Mouse (Mus musculus) regulatory T cell (primary cell): Measurements from ENCODE around the gene Eri3.

ENCODE experiments used
- in situ Hi-C: fragments of 300-600 bp; cut with MboI, MseI; formaldehyde crosslinking; loops from one replicate; pipeline ENCODE4 v1.15.1; 2025; ENCODE audit warnings: high pct_unique_total_duplicates

The Eri3 gene

DNA sequence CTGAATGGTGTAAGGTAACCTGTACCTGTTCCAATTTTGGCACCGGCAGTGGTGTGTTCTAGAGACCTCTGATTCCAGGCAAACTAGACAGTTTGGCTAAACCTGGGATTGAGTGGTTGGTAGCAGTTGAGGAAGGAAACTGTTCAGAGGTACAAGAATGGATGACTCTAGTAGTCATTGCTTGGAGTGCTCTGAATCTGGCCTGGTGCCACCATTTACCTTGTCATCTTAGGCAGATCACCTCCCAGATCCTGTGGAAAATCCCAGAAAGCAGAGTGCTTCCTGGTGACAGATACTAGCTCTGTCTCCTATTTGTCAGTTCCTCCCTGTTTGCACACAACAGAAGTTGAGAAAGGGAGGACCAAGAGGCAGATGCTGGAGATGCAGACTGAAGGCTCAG, 27.4 kb downstream of the Eri3 start:
- in situ Hi-C loops = no loop called here

GRCm38 (mm10) chr4:117581626-117582025, 31.5 kb downstream of the Eri3 start:
- in situ Hi-C loops = no loop called here

DNA sequence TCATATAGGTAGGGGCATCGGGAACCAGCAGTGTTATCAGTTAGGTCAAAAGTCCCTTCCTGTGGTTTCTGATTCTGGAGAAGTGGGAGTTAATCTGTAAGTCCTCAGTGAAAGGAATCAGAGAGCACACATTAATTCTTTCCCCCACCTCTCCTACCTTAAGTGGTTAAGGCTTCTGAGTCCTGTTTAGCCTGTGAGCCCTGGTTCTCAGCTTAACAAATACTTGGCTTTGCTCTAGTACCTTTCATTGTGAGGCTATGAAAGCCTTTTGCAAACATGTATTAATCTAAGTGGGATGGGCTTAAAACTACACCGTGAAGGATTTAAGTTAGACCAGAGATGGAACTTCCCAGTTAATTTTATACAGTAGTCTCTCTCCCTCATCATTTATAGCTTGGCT, 35.8 kb downstream of the Eri3 start:
- in situ Hi-C loops = no loop called here

- in situ Hi-C loops = no loop called here
Measured at GRCm38 (mm10) chr4:117587447-117587846, 37.3 kb downstream of the Eri3 start.

DNA sequence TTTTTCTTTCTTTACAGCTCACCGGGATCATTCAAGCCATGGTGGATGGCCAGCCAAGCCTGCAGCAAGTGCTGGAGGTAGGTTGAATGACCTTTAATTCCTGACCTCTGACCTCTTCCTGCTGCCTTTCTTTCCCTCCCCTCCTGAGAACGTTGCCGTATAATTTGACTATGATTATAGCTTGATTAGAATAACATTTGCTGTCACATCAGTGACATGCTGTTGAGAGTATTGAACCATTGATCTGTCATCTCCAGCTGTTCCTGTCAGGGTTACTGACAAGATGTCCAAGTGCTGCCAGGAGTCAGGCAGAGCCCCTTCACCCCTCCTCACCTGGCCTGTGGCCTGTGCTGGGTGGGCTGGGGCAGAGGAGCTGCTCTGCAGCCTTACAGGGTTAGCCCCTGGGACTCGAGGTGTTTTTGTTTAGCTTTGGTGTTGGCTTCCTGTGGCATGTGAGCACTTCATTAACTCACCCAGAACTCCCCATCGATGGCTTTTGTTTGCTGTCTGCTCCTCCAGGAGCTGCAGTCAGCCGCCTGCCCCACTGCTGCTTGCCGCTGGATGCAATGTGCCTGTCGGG, 39.0 kb downstream of the Eri3 start:
- in situ Hi-C loops = no loop called here

- in situ Hi-C loops = no loop called here
Measured at GRCm38 (mm10) chr4:117590781-117591180, 40.6 kb downstream of the Eri3 start.

GRCm38 (mm10) chr4:117592206-117592605, 42.0 kb downstream of the Eri3 start:
- in situ Hi-C loops = no loop called here

- in situ Hi-C loops = no loop called here
Measured at GRCm38 (mm10) chr4:117595293-117595692, 45.1 kb downstream of the Eri3 start.

GRCm38 (mm10) chr4:117599986-117600565, 49.9 kb downstream of the Eri3 start:
- in situ Hi-C loops = no loop called here

DNA sequence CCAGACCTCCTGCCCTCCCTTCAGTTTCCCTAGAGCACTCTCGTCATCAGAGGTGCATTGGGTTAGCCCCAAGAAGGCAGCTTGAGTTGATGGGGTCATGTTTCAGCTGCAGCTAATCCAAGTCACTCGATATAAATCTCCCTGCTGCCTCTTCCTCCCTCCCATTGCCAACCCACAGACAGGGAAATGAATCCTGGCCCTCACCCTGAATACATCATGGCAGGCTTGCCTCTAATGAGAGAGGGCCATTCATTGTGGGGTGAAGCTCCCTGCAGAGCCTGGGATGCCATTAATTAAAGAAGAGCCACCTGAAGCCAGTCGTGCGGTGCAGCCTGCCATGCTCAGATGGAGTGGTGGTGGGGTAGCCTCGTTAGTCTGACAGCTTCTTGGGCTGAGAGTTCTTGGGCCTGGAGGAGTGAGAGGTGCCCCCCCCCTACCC, 51.2 kb downstream of the Eri3 start:
- in situ Hi-C loops = no loop called here

- in situ Hi-C loops = no loop called here
Measured at GRCm38 (mm10) chr4:117605099-117605953, 55.2 kb downstream of the Eri3 start.

DNA sequence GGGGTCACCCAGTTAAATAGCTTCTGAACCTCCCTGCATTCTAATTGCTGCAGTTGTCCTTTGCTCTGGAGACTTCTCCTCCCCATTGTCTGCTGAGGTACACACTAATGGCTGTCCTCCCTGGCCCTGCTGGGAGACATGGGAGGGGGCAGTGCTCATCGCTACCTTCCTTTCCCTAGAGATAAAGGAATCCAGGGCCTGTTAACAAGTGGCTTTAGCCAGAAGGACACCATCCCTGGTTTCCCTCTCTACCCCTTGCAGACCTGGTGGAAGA, 55.7 kb downstream of the Eri3 start:
- in situ Hi-C loops = no loop called here

DNA sequence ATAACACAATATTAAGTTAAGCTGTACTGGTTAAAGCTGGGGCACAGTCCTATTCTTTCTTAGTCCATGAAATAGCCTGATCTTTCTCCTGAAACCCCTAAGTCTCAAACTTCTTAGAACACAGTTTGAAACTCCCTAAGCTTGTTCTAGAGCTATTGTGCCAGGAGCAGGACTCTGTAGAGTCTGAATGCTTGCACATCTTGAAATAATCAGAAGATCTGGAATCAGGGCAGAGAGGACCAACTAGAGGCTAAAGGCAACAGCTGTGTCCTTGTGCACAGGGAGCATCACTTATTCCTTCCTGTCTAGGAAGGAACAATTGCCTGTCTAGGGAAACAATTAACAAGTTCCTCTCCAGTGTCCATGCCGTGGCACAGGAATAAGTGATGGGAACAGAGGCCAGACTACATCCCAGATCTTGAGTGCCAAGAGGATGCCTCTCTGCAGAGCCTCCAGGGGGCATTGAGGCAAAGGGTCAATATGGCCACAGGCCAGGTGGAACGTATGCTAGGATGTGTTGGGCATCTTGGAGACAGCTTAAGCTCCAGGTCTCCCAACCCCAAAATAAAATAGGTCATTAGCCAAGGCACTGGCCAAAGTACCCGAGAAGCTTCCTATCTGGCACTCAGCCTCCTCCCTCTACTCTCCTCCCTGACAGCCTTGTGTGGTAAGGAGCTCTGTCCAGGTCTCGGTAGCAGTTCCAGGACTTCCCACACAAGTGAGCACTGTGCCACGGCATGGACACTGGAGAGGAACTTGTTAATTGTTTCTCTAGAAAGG, 56.9 kb downstream of the Eri3 start:
- in situ Hi-C loops = no loop called here

DNA sequence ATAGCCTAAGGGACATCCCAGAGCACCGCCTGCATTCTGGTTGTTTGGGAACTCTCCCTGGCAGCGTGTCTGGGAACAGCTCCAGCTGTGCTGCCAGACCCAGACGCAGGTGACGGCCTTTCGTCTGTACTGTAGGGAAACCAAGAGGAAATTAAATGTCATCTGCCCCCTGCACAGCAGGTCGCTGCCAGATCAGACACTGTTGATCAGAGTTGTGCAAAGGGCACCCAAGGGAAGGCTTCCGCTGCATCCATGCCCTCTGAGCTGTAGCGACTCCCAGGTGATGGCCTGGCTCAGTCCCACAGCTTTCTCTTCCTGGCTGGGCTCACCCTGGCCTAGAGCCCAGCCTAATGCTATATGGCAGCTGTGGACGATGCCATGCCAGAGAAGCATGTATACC, 58.1 kb downstream of the Eri3 start:
- in situ Hi-C loops = no loop called here

GRCm38 (mm10) chr4:117609371-117610039, 59.3 kb downstream of the Eri3 start:
- in situ Hi-C loops = no loop called here

DNA sequence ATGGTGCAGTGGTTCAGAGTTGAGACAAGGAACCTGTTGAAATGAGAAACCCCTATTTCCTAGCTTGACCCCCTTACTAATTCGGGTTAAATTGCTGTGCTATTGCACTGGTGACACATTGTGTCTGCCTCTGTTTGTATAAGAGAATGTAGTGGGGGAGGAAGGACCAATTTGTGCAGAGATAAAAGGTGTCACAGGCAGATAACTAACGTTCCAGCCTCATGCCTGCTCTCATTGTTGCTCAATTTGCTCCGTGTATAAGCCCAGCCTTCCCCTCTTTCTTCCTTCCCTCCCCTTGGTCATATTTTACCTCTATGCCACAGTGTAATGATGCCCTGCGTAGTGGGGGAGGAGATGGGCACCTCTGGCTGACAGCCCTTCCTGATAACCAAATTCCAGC, 61.2 kb downstream of the Eri3 start:
- in situ Hi-C loops = no loop called here

- in situ Hi-C loops = no loop called here
Measured at GRCm38 (mm10) chr4:117611814-117612213, 61.6 kb downstream of the Eri3 start.

GRCm38 (mm10) chr4:117612713-117613112, 62.5 kb downstream of the Eri3 start:
- in situ Hi-C loops = no loop called here

GRCm38 (mm10) chr4:117613153-117613773, 63.1 kb downstream of the Eri3 start:
- in situ Hi-C loops = no loop called here

DNA sequence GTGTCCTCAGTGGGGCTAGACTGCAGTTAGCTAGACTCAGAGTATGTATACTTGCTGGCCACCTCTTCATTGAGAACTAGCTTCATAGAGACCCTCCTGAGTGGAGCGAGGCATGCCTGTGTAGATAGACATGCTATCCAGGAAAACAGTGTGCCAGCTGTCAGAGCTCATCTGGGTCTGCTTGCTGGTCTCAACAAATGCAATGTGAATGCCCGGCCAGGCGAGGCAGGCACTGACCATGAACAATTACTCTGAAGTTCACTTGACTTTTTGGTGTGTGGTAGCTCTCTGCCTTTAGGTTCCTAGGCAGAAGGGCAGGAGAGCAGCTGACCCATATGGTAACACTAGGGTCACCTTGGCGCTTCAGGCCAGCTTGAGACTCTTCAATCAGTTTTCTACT, 66.4 kb downstream of the Eri3 start:
- in situ Hi-C loops = no loop called here

- in situ Hi-C loops = no loop called here
Measured at GRCm38 (mm10) chr4:117622270-117622669, 72.1 kb downstream of the Eri3 start.
